Mouse (Mus musculus): Measurements from ENCODE around the gene Prpf3. TPM values are rescaled to one million over a fixed set of nuclear protein-coding genes. Genes with fewer than 3 reads are reported as not detected.

Gene Prpf3
- polyA plus RNA-seq, 1 experiment from 2014 or later = 14.9 TPM

- Histone ChIP-seq H3K4me1 (replicated peaks; ENCODE audit: control insufficient read depth, insufficient read depth, low read length) (no peaks in the 10 kb centered on the region), H3K27ac (ENCODE audit: low read depth, low read length) (peak overlapping the region; percentile 6; the same call in 1 of the 2 replicates), H3K27me3 (replicated peaks; ENCODE audit: control insufficient read depth, insufficient read depth, low read length) (no peaks in the 10 kb centered on the region), H3K4me3 (ENCODE audit: low read depth, low read length) (peak overlapping the region; percentile 39), H3K4me2 (replicated peaks; ENCODE audit: low read depth) (peak overlapping the region; percentile 94), H3K9ac (ENCODE audit: low read depth, low read length) (peak overlapping the region; percentile 23; the same call in 1 of the 2 replicates), H3K9me3 (ENCODE audit: control insufficient read depth) (no peaks in the 10 kb centered on the region), H3K36me3 (ENCODE audit: control insufficient read depth, insufficient read depth) (no peaks in the 10 kb centered on the region; the same call in 1 of the 2 replicates)
- no peak for ATAC-seq
- peak; percentile 70 for TF ChIP-seq CTCF (IDR thresholded peaks at IDR 0.05; ENCODE audit: low read depth)
- 2% methylated on average over 24 of the region's 24 CpGs for WGBS
These were observed 27.2 kb upstream of the Prpf3 start for GRCm38 (mm10) chr3:95882816-95883425.

- no peak for TF ChIP-seq CTCF (IDR thresholded peaks at IDR 0.05; ENCODE audit: low read depth)
- Histone ChIP-seq H3K27me3 (replicated peaks; ENCODE audit: control insufficient read depth, insufficient read depth, low read length) (no peaks in the 10 kb centered on the region), H3K4me1 (replicated peaks; ENCODE audit: control insufficient read depth, insufficient read depth, low read length) (no peaks in the 10 kb centered on the region), H3K9ac (ENCODE audit: low read depth, low read length) (peak within 1 kb of the TSS; percentile 48), H3K4me3 (ENCODE audit: low read depth, low read length) (peak within 1 kb of the TSS; percentile 39), H3K4me2 (replicated peaks; ENCODE audit: low read depth) (peak within 1 kb of the TSS; percentile 94), H3K36me3 (ENCODE audit: control insufficient read depth, insufficient read depth) (no peaks in the 10 kb centered on the region; the same call in 1 of the 2 replicates), H3K9me3 (ENCODE audit: control insufficient read depth) (no peaks in the 10 kb centered on the region), H3K27ac (ENCODE audit: low read depth, low read length) (peak within 1 kb of the TSS; percentile 8; the same call in 1 of the 2 replicates)
- under 1% methylated on average over 63 of the region's 66 CpGs for WGBS
- ATAC-seq = peak; percentile 94
These were observed 26.5 kb upstream of the Prpf3 start, which contains the start of gene Ciart for GRCm38 (mm10) chr3:95881979-95882815. Gene Ciart (minus strand): TSS chr3:95882251.

GRCm38 (mm10) chr3:95879063-95879462 lies 23.4 kb upstream of the Prpf3 start:
- WGBS = 84% methylated on average over 4 of the region's 4 CpGs
- no peak overlapping the region for H3K4me3 ChIP-seq (ENCODE audit: low read depth, low read length)
- H3K4me1 ChIP-seq (replicated peaks; ENCODE audit: control insufficient read depth, insufficient read depth, low read length) = no peaks in the 10 kb centered on the region
- ATAC-seq = no peak
- no peak overlapping the region for H3K27ac ChIP-seq (ENCODE audit: low read depth, low read length)
- H3K27me3 ChIP-seq (replicated peaks; ENCODE audit: control insufficient read depth, insufficient read depth, low read length) = no peaks in the 10 kb centered on the region
- no peaks in the 10 kb centered on the region for H3K9me3 ChIP-seq (ENCODE audit: control insufficient read depth)
- H3K4me2 ChIP-seq (replicated peaks; ENCODE audit: low read depth) = no peak overlapping the region
- no peak overlapping the region for H3K9ac ChIP-seq (ENCODE audit: low read depth, low read length)
- H3K36me3 ChIP-seq (ENCODE audit: control insufficient read depth, insufficient read depth) = no peaks in the 10 kb centered on the region
- TF ChIP-seq CTCF (IDR thresholded peaks at IDR 0.05; ENCODE audit: low read depth) = no peak

- H3K36me3 ChIP-seq (ENCODE audit: control insufficient read depth, insufficient read depth) = peaks cover 14% of the 10 kb centered on the region; the same call in 1 of the 2 replicates
- 46% methylated on average over 7 of the region's 7 CpGs for WGBS
- peak overlapping the region; percentile 55 for H3K4me3 ChIP-seq (ENCODE audit: low read depth, low read length)
- H3K9me3 ChIP-seq (ENCODE audit: control insufficient read depth) = no peaks in the 10 kb centered on the region
- H3K4me1 ChIP-seq (replicated peaks; ENCODE audit: control insufficient read depth, insufficient read depth, low read length) = 0 out of 2 replicates have a peak, but pooled peaks cover 2% of the 10 kb centered on the region
- no peak for TF ChIP-seq CTCF (IDR thresholded peaks at IDR 0.05; ENCODE audit: low read depth)
- H3K27me3 ChIP-seq (replicated peaks; ENCODE audit: control insufficient read depth, insufficient read depth, low read length) = no peaks in the 10 kb centered on the region
- no peak overlapping the region for H3K27ac ChIP-seq (ENCODE audit: low read depth, low read length)
- H3K9ac ChIP-seq (ENCODE audit: low read depth, low read length) = peak overlapping the region; percentile 78; the same call in 1 of the 2 replicates
- H3K4me2 ChIP-seq (replicated peaks; ENCODE audit: low read depth) = peak overlapping the region; percentile 70
- ATAC-seq = no peak
These were observed 16.4 kb upstream of the Prpf3 start for GRCm38 (mm10) chr3:95872048-95872447.

GRCm38 (mm10) chr3:95871392-95871867 lies 15.7 kb upstream of the Prpf3 start, which contains the start of gene Mrps21:
Gene Mrps21 (minus strand): TSS chr3:95871519.
- ATAC-seq = peak; percentile 91
- under 1% methylated on average over 33 of the region's 33 CpGs for WGBS
- peaks cover 14% of the 10 kb centered on the region; the same call in 1 of the 2 replicates for H3K36me3 ChIP-seq (ENCODE audit: control insufficient read depth, insufficient read depth)
- H3K27ac ChIP-seq (ENCODE audit: low read depth, low read length) = peak within 1 kb of the TSS; percentile 88
- TF ChIP-seq CTCF (IDR thresholded peaks at IDR 0.05; ENCODE audit: low read depth) = no peak
- peak within 1 kb of the TSS; percentile 78 for H3K9ac ChIP-seq (ENCODE audit: low read depth, low read length)
- 0 out of 2 replicates have a peak, but pooled peaks cover 2% of the 10 kb centered on the region for H3K4me1 ChIP-seq (replicated peaks; ENCODE audit: control insufficient read depth, insufficient read depth, low read length)
- no peaks in the 10 kb centered on the region for H3K9me3 ChIP-seq (ENCODE audit: control insufficient read depth)
- peak within 1 kb of the TSS; percentile 70 for H3K4me2 ChIP-seq (replicated peaks; ENCODE audit: low read depth)
- H3K27me3 ChIP-seq (replicated peaks; ENCODE audit: control insufficient read depth, insufficient read depth, low read length) = no peaks in the 10 kb centered on the region
- peak within 1 kb of the TSS; percentile 55 for H3K4me3 ChIP-seq (ENCODE audit: low read depth, low read length)

GRCm38 (mm10) chr3:95870976-95871375 lies 15.3 kb upstream of the Prpf3 start:
- peak; percentile 21; the same call in 1 of the 2 replicates for ATAC-seq

More at GRCm38 (mm10) chr3:95870976-95871375, 15.3 kb upstream of the Prpf3 start:
- 0 out of 2 replicates have a peak, but pooled peaks cover 2% of the 10 kb centered on the region for H3K4me1 ChIP-seq (replicated peaks; ENCODE audit: control insufficient read depth, insufficient read depth, low read length)
- TF ChIP-seq CTCF (IDR thresholded peaks at IDR 0.05; ENCODE audit: low read depth) = no peak
- 6% methylated on average over 15 of the region's 15 CpGs for WGBS
- no peaks in the 10 kb centered on the region for H3K9me3 ChIP-seq (ENCODE audit: control insufficient read depth)
- H3K9ac ChIP-seq (ENCODE audit: low read depth, low read length) = peak overlapping the region; percentile 78
- peak overlapping the region; percentile 55 for H3K4me3 ChIP-seq (ENCODE audit: low read depth, low read length)
- peak overlapping the region; percentile 70 for H3K4me2 ChIP-seq (replicated peaks; ENCODE audit: low read depth)
- no peaks in the 10 kb centered on the region for H3K27me3 ChIP-seq (replicated peaks; ENCODE audit: control insufficient read depth, insufficient read depth, low read length)
- peaks cover 14% of the 10 kb centered on the region; the same call in 1 of the 2 replicates for H3K36me3 ChIP-seq (ENCODE audit: control insufficient read depth, insufficient read depth)
- peak overlapping the region; percentile 88 for H3K27ac ChIP-seq (ENCODE audit: low read depth, low read length)

All from intestine, postnatal 0 days (tissue).